Mouse (Mus musculus): ENCODE data around the gene Rrp15. TPM values are rescaled to one million over a fixed set of nuclear protein-coding genes. Genes with fewer than 3 reads are reported as not detected.

Gene Rrp15
- total RNA-seq, 2 experiments from 2014 or later, result 13.7 to 13.8 TPM

- intact Hi-C loops (cut with DNase I), result no loop called here
- no peak for DNase-seq (ENCODE audit: low spot score in 2 of 2)
Observed at GRCm38 (mm10) chr1:186718881-186719280, 30.3 kb downstream of the Rrp15 start.

DNA sequence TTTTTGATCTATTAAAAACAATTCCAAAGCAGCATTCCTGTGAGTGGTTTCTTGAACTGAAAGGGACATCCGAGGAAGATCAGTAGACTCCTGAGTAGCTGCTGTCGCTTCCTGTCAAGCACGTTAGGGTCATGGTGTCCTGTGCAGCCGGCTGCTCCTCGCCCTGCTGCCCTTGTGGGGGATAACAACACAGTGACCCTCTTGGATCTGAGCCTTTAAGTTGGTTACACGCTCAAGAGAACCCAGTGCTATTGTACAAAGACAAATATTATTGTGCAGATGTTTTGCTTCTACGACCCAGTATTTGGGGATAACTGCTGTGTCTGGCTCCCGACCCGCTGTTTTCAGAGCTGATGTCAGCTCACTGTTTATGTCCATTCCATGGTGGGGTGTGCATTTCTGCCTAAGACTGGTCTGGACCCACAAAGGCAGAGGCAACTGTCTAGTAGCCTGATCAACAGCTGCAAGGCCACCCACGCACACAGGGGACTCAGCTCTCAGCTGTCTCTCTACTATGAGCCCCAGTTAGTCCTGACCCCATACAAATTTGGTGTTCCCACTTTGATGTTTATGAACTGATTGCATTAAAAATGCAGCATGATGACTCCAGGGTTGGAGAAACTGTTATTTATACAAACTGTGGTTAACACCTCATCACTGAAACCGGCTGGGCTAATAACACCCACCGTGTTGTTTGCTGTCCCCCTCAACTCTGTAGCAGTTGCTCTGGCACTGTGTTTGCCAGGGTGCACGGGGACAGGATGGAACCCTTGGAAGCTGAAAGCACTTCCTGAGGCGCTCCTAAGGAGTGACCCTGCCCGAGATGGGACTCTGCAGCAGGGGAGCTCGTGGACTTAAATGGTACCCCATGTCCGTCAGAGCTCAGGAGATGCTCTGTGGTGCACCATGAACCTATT is 33.9 kb downstream of the Rrp15 start:
- no peak for DNase-seq (ENCODE audit: low spot score in 2 of 2)
- intact Hi-C loops (cut with DNase I), result loop anchor here (1.0 to 5.0 kb wide), 2 partner anchors 323 to 533 kb away; no protein-coding TSS in a partner anchor

- no peak for DNase-seq (ENCODE audit: low spot score in 2 of 2)
- intact Hi-C loops (cut with DNase I), result loop anchor here (1.0 to 5.0 kb wide), 2 partner anchors 322 to 532 kb away; no protein-coding TSS in a partner anchor
Observed at GRCm38 (mm10) chr1:186714215-186714614, 34.9 kb downstream of the Rrp15 start.

DNA sequence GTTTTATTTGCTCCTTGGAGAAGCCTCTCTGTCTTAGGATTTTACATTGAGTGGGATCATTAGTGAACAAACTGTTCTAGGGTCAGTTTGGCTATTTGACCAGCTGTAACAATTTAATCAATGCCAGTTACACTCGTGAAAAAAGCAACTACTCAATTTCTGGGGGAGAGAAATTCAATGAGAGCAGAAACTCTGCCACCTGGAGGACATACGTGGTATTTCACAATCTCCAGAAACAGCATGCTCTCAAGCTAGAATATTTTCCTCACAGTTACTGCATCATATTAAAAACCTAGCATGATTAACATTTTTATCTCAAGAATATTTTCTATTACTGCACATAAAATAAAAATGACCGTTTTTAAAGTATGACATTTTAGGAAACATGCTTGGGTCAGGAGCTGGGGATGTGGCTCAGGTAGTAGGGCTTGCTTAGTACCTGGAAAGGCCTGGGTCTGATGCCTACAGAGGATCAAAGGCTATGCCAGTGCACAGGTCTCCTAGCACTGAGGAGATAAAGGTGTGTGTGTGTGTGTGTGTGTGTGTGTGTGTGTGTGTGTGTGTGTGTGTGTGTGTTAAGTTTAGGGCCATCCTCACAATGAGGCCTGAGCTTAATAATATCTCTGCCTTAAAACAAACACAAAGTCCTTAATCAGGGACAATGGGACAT is 36.2 kb downstream of the Rrp15 start:
- intact Hi-C loops (cut with DNase I), result loop anchor here (5.0 kb wide), 1 partner anchor 321 kb away; no protein-coding TSS in a partner anchor
- no peak for DNase-seq (ENCODE audit: low spot score in 2 of 2)

- peak; percentile 28 to 33 for DNase-seq (ENCODE audit: low spot score in 2 of 2)
- intact Hi-C loops (cut with DNase I), result loop anchor here (10.0 kb wide), 4 partner anchors 91 to 591 kb away; partner anchors contain the start of gene Lyplal1
Observed at GRCm38 (mm10) chr1:186705915-186706248, 43.3 kb downstream of the Rrp15 start, which contains the start of gene Tgfb2. Gene Tgfb2, minus strand, starts transcription at chr1:186705989.

- DNase-seq (ENCODE audit: low spot score in 2 of 2), result peak; percentile 49 to 56
- intact Hi-C loops (cut with DNase I), result loop anchor here (10.0 kb wide), 4 partner anchors 91 to 591 kb away; partner anchors contain the start of gene Lyplal1
Observed at GRCm38 (mm10) chr1:186705203-186705914, 43.8 kb downstream of the Rrp15 start.

DNA sequence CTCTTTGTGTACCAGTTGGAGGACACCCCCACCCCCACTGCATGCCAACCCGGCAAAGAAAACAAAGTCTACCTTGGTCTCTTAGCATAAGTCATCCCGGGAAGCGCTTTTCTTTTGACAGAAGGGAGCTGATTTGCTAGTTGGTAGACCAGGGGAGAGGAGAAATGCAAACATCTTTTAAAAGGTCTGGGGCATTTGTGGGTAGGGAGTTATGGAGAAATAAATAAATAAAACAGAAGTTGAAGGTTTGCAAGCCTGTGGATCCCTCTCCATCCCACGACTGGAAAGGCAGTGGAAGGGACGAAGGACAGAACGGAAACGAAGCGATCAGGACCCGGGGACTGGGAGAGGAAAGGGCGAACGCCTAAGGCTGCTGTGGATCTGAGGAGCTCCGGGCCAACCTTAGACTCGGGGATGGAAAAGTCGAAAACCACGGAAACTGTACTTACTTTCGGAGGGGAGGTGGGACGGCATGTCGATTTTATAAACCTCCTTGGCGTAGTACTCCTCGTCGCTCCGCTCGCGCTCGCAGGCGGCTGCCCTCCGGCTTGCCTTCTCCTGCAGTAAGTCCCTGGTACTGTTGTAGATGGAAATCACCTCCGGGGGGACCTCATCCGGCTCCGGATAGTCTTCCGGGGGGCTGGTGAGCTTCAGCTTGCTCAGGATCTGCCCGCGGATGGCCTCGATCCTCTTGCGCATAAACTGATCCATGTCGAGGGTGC is 45.0 kb downstream of the Rrp15 start:
- intact Hi-C loops (cut with DNase I), result loop anchor here (10.0 kb wide), 4 partner anchors 89 to 589 kb away; partner anchors contain the start of gene Lyplal1
- peak; percentile 33 to 39 for DNase-seq (ENCODE audit: low spot score in 2 of 2)

- intact Hi-C loops (cut with DNase I), result loop anchor here (10.0 kb wide), 4 partner anchors 89 to 589 kb away; partner anchors contain the start of gene Lyplal1
- no peak for DNase-seq (ENCODE audit: low spot score in 2 of 2)
Observed at GRCm38 (mm10) chr1:186703256-186703979, 45.7 kb downstream of the Rrp15 start.

DNA sequence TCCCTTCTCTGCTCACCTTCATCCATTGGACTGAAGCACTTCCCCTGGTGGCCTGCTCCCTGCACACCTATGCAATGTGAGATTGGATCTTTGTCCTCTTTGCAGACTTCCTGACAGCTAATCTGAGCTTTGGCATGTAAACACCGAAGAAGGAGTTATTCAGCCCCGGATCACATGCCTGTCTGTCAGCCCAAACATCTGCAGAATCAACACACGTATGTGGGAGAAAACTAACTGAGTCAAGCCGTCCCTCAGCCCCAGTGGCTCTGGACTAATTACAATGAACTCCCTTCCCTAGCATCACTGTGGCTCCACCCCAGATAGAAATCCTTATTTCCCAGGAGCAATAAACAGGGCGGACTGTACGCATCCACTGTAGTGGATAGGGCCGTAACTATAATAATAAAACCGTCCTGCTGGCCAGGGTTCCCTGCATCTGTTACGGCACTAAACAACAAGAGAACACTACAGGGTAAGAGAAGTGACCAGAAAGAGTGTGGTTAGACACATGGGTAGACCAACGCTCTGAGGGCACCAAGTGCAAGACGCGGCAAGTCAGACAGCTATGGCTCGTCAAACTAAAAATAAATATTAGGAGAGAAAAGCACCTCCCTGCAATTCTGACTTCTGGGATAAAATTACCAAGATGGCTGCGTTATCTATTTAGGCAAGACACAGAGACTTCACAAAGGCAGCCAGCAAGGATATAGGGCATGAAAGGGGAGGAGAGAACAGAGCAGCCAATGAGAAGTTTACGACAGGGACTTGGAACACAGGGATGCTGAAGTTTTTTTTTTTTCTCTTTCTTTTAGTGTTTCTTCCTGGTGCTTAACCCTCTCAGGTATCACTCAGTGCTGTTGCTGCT is 46.5 kb downstream of the Rrp15 start:
- intact Hi-C loops (cut with DNase I), result loop anchor here (10.0 kb wide), 4 partner anchors 88 to 588 kb away; partner anchors contain the start of gene Lyplal1
- DNase-seq (ENCODE audit: low spot score in 2 of 2), result no peak

DNA sequence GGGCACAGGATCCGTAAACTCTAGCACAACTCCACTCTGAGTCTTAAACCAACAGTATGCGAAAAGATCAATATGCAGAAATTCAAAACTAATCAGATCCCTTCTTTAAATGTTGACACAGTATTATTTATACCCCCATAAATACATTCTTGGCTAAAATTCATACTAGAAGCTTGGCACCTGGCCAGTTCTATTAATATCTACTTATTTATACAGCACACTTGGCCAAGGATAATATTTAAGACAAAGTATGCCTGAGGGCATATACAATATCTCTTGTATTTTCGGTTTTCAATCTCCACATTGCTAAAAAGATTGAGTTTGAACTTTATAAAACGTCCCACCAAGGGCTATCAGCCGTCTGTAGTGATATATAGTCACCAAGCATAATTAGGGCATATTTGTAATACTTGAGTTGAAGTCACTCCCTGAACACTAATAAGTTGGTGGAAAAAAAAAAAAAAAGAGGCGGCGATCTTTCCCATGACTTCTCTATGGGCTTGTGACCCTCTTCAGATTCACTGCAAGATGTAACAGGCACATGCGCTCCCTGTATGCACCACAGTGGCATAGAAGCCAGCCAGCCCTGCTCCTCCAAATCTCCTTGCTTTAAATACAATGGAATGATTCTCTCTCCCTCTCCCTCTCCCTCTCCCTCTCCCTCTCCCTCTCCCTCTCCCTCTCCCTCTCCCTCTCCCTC is 47.8 kb downstream of the Rrp15 start:
- no peak for DNase-seq (ENCODE audit: low spot score in 2 of 2)
- intact Hi-C loops (cut with DNase I), result loop anchor here (10.0 kb wide), 4 partner anchors 87 to 587 kb away; partner anchors contain the start of gene Lyplal1

- DNase-seq (ENCODE audit: low spot score in 2 of 2), result no peak
- intact Hi-C loops (cut with DNase I), result loop anchor here (10.0 kb wide), 4 partner anchors 86 to 586 kb away; partner anchors contain the start of gene Lyplal1
Observed at GRCm38 (mm10) chr1:186700496-186700895, 48.7 kb downstream of the Rrp15 start.

GRCm38 (mm10) chr1:186698583-186699338 is 50.4 kb downstream of the Rrp15 start:
- intact Hi-C loops (cut with DNase I), result no loop called here
- no peak for DNase-seq (ENCODE audit: low spot score in 2 of 2)

GRCm38 (mm10) chr1:186696231-186696630 is 52.9 kb downstream of the Rrp15 start:
- intact Hi-C loops (cut with DNase I), result no loop called here

DNA sequence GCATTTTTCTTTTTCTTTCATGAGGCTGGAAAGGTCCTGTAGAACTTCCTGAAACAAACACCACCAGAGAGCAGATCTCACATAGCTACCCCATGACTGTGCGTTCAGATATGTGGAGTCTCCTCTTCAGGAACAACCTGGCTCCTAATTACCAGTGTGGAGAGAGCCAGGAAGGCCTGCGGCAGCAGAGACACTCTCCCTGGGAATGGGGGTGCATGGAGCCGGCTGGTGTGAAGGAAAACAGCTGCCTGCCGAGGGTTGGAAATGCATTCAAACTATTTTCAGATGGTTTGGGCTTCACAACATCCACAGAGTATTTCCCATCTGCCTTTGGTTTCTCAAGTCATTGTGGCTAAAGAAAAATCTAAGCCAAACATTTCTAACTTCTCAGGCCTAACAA is 53.8 kb downstream of the Rrp15 start:
- intact Hi-C loops (cut with DNase I), result no loop called here
- no peak for DNase-seq (ENCODE audit: low spot score in 2 of 2)

More at GRCm38 (mm10) chr1:186696231-186696630, 52.9 kb downstream of the Rrp15 start:
- DNase-seq (ENCODE audit: low spot score in 2 of 2), result no peak

- intact Hi-C loops (cut with DNase I), result no loop called here
Observed at GRCm38 (mm10) chr1:186692370-186692769, 56.8 kb downstream of the Rrp15 start.

DNA sequence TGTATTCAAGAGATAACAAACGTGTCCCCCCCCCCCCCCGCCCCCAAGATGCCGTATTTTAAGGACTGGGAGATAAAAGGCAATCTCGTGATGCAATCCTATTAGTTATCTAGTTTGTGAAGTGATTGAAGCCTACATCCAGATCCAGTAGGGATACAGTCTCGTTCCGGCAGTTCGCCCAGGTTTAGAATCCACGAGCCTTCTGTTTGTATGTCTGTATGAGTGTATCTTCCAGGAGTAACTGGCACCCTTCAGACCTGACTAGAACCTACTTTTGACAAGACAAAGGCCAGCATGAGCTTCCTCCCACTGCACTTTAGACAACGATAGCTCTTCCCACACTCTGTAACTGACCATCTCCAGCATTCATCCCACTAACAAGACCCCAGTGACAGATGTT is 57.5 kb downstream of the Rrp15 start:
- no peak for DNase-seq (ENCODE audit: low spot score in 2 of 2)

More at GRCm38 (mm10) chr1:186692370-186692769, 56.8 kb downstream of the Rrp15 start:
- DNase-seq (ENCODE audit: low spot score in 2 of 2), result no peak

More for the DNA sequence above, 57.5 kb downstream of the Rrp15 start:
- intact Hi-C loops (cut with DNase I), result no loop called here

All from left cerebral cortex, postnatal 36 days (tissue).